Mouse (Mus musculus) neural tube, embryonic 14.5 days (tissue): ENCODE measurements around the gene 1700013G24Rik. TPM values are rescaled to one million over a fixed set of nuclear protein-coding genes. Genes with fewer than 3 reads are reported as not detected.

Experiments
- ATAC-seq: fragments of 200-750 bp; cut with Nextera tagmentation; 2 replicates; pipeline ENCODE4 v1.8.0; 2017; ENCODE audit warnings: low read depth, mild to moderate bottlenecking, moderate TSS enrichment, moderate library complexity
- H3K27ac ChIP-seq: fragments of 300-500 bp; sonication (generic); 2 replicates; pipeline ENCODE4 v1.5.1; 2014; ENCODE audit warnings: low read depth, mild to moderate bottlenecking, control low read depth, low read length, moderate library complexity, mixed read lengths
- H3K27me3 ChIP-seq: fragments of 300-500 bp; sonication (generic); 2 replicates; pipeline ENCODE4 v1.6.1; 2014; ENCODE audit warnings: low read length; ENCODE audit not compliant: control insufficient read depth, insufficient read depth
- H3K36me3 ChIP-seq: fragments of 300-500 bp; sonication (generic); 2 replicates; pipeline ENCODE4 v1.6.1; 2014; ENCODE audit warnings: low read length, mixed read lengths; ENCODE audit not compliant: control insufficient read depth, insufficient read depth
- H3K4me1 ChIP-seq: fragments of 300-500 bp; sonication (generic); 2 replicates; pipeline ENCODE4 v1.6.1; 2014; ENCODE audit warnings: low read length; ENCODE audit not compliant: control insufficient read depth, insufficient read depth
- H3K4me2 ChIP-seq: fragments of 300-500 bp; sonication (generic); 2 replicates; pipeline ENCODE4 v1.6.1; 2014; ENCODE audit warnings: mild to moderate bottlenecking, low read depth, low read length, control low read depth
- H3K4me3 ChIP-seq: fragments of 300-500 bp; sonication (generic); 2 replicates; pipeline ENCODE4 v1.5.1; 2014; ENCODE audit warnings: low read depth, low read length, control low read depth, mixed read lengths
- H3K9ac ChIP-seq: fragments of 300-500 bp; sonication (generic); replicated peaks from 2 replicates; pipeline ENCODE4 v1.6.1; 2014; ENCODE audit warnings: low read depth, mild to moderate bottlenecking, control low read depth, low read length, mixed read lengths
- H3K9me3 ChIP-seq: fragments of 300-500 bp; sonication (generic); 2 replicates; pipeline ENCODE4 v1.6.1; 2016; ENCODE audit warnings: low read length; ENCODE audit not compliant: control insufficient read depth
- WGBS: fragments of 180-500 bp; shearing (Covaris S2); extraction: QIAGEN DNeasy Blood & Tissue Kit; methylation state at CpG from one replicate; pipeline ENCODE4 v1.1.7; 2014; 5-methylcytosine and 5-hydroxymethylcytosine counted together
- polyA plus RNA-seq: library from polyadenylated mRNA; unstranded; fragments of >200 nt; fragmentation: Nextera tagmentation; extraction: Ambion mirVana; gene quantifications from 2 replicates; pipeline ENCODE4 v1.2.1, GENCODE M21; 2014

The 1700013G24Rik gene
- polyA plus RNA-seq, 1 experiment from 2014 or later, result not detected

- 72% methylated on average over 6 of the region's 6 CpGs for WGBS
- H3K9me3 ChIP-seq, result no peaks in the 10 kb centered on the region
- H3K36me3 ChIP-seq, result no peaks in the 10 kb centered on the region
- no peak overlapping the region for H3K9ac ChIP-seq
- H3K4me3 ChIP-seq, result no peak overlapping the region
- no peaks in the 10 kb centered on the region for H3K4me1 ChIP-seq
- no peaks in the 10 kb centered on the region for H3K27me3 ChIP-seq
- ATAC-seq, result peak; percentile 31; the same call in 1 of the 2 replicates
- no peak overlapping the region for H3K4me2 ChIP-seq
- no peak overlapping the region for H3K27ac ChIP-seq
Measured at GRCm38 (mm10) chr4:137503509-137503971, 50.5 kb downstream of the 1700013G24Rik start.

Other genes with a start within 250 kb of the 1700013G24Rik start
- 1.7 and 3.5 TPM in 2 replicates for gene Wnt4, start 175.8 kb upstream of the 1700013G24Rik start, polyA plus RNA-seq
- 997 and 1,001 TPM in 2 replicates for gene Cdc42, start 95.6 kb upstream of the 1700013G24Rik start, polyA plus RNA-seq
- not detected in 2 replicates for gene Cela3a, start 43.5 kb upstream of the 1700013G24Rik start, polyA plus RNA-seq
- gene Cela3b, start 22.7 kb upstream of the 1700013G24Rik start, polyA plus RNA-seq, result not detected in 2 replicates
- 2.7 and 10.8 TPM in 2 replicates for gene Hspg2, start 15.5 kb downstream of the 1700013G24Rik start, polyA plus RNA-seq
- gene Ldlrad2, start 121.3 kb downstream of the 1700013G24Rik start, polyA plus RNA-seq, result not detected in 2 replicates
- gene Usp48, start 140.5 kb downstream of the 1700013G24Rik start, polyA plus RNA-seq, result 75.7 and 81.9 TPM in 2 replicates
- gene Rap1gap, start 211.4 kb downstream of the 1700013G24Rik start, polyA plus RNA-seq, result 75.5 and 77.6 TPM in 2 replicates